Mouse (Mus musculus) intestine, embryonic 14.5 days (tissue): ENCODE data around the gene Gm6583. TPM values are rescaled to one million over a fixed set of nuclear protein-coding genes. Genes with fewer than 3 reads are reported as not detected.
A peak's percentile ranks its signal among the peaks of the same experiment; 100 is the strongest.
"Not testable (repeated sequence)": the region's sequence is repeated elsewhere in the genome, so short reads cannot be mapped to it uniquely, and the experiment has no call there.

Source experiments
- ATAC-seq: fragments of 200-750 bp; cut with Nextera tagmentation; replicated peaks from 2 replicates; pipeline ENCODE4 v1.8.0; 2017; ENCODE audit warnings: low read depth, moderate number of reproducible peaks, moderate TSS enrichment, moderate library complexity; ENCODE audit not compliant: low FRiP score, low TSS enrichment
- DNase-seq: peaks from one replicate; pipeline ENCODE4 v3.0.0-alpha.2; 2018; ENCODE audit warnings: low spot score
- H3K27ac ChIP-seq: fragments of 300-500 bp; sonication (generic); 2 replicates; pipeline ENCODE4 v1.5.1; 2014; ENCODE audit warnings: low read depth, mild to moderate bottlenecking, control low read depth
- H3K27me3 ChIP-seq: fragments of 300-500 bp; sonication (generic); replicated peaks from 2 replicates; pipeline ENCODE4 v1.6.1; 2014; ENCODE audit warnings: low read length, control low read depth; ENCODE audit not compliant: control insufficient read depth, insufficient read depth
- H3K36me3 ChIP-seq: fragments of 300-500 bp; sonication (generic); 2 replicates; pipeline ENCODE4 v1.6.1; 2014; ENCODE audit warnings: low read length, control low read depth; ENCODE audit not compliant: control insufficient read depth, insufficient read depth
- H3K4me1 ChIP-seq: fragments of 300-500 bp; sonication (generic); replicated peaks from 2 replicates; pipeline ENCODE4 v1.6.1; 2014; ENCODE audit warnings: low read length, control low read depth, mixed read lengths; ENCODE audit not compliant: control insufficient read depth, insufficient read depth
- H3K4me2 ChIP-seq: fragments of 300-500 bp; sonication (generic); 2 replicates; pipeline ENCODE4 v1.6.1; 2014; ENCODE audit warnings: low read length
- H3K4me3 ChIP-seq: fragments of 300-500 bp; sonication (generic); 2 replicates; pipeline ENCODE4 v1.5.1; 2014; ENCODE audit warnings: low read depth, low read length, control low read depth, mixed read lengths
- H3K9ac ChIP-seq: fragments of 300-500 bp; sonication (generic); 2 replicates; pipeline ENCODE4 v1.6.1; 2014; ENCODE audit warnings: mild to moderate bottlenecking, low read length
- H3K9me3 ChIP-seq: fragments of 300-500 bp; sonication (generic); 2 replicates; pipeline ENCODE4 v1.6.1; 2016; ENCODE audit warnings: low read length, control low read depth; ENCODE audit not compliant: control insufficient read depth
- WGBS: fragments of 180-500 bp; shearing (Covaris S2); extraction: QIAGEN DNeasy Blood & Tissue Kit; methylation state at CpG from one replicate; pipeline ENCODE4 v1.1.7; 2014; 5-methylcytosine and 5-hydroxymethylcytosine counted together
- polyA plus RNA-seq: library from polyadenylated mRNA; unstranded; fragments of >200 nt; fragmentation: Nextera tagmentation; extraction: Ambion mirVana; gene quantifications from 2 replicates; pipeline ENCODE4 v1.2.1, GENCODE M21; 2014

Gm6583 gene
- polyA plus RNA-seq, 1 experiment from 2014 or later = 0.11 TPM

GRCm38 (mm10) chr5:112324637-112325545 is 30.9 kb downstream of the Gm6583 start:
- Histone ChIP-seq H3K36me3 (peaks cover 22% of the 10 kb centered on the region), H3K27ac (peak overlapping the region; percentile 63), H3K4me3 (peak overlapping the region; percentile 81), H3K4me1 (peaks cover 14% of the 10 kb centered on the region), H3K9me3 (no peaks in the 10 kb centered on the region), H3K4me2 (peak overlapping the region; percentile 53), H3K27me3 (no peaks in the 10 kb centered on the region), H3K9ac (peak overlapping the region; percentile 11; the same call in 1 of the 2 replicates)
- DNase-seq = peak; percentile 68
- ATAC-seq = peak; percentile 73
- 16% methylated on average over 24 of the region's 24 CpGs for WGBS

GRCm38 (mm10) chr5:112323246-112323645 is 32.6 kb downstream of the Gm6583 start:
- Histone ChIP-seq H3K27ac (no peak overlapping the region), H3K27me3 (no peaks in the 10 kb centered on the region), H3K4me2 (no peak overlapping the region), H3K9me3 (no peaks in the 10 kb centered on the region), H3K4me1 (peaks cover 14% of the 10 kb centered on the region), H3K36me3 (peaks cover 6% of the 10 kb centered on the region), H3K4me3 (no peak overlapping the region), H3K9ac (no peak overlapping the region)
- WGBS = 84% methylated on average over 6 of the region's 6 CpGs
- no peak for ATAC-seq
- no peak for DNase-seq

- Histone ChIP-seq H3K4me3 (no peak overlapping the region), H3K36me3 (no peaks in the 10 kb centered on the region), H3K27ac (no peak overlapping the region), H3K9me3 (no peaks in the 10 kb centered on the region), H3K4me1 (peaks cover 7% of the 10 kb centered on the region), H3K9ac (no peak overlapping the region), H3K27me3 (no peaks in the 10 kb centered on the region), H3K4me2 (no peak overlapping the region)
- no peak for DNase-seq
- no peak for ATAC-seq
- 75% methylated on average over 4 of the region's 4 CpGs for WGBS
Measured at GRCm38 (mm10) chr5:112321376-112321775, 34.5 kb downstream of the Gm6583 start.

GRCm38 (mm10) chr5:112320936-112321335 is 34.9 kb downstream of the Gm6583 start:
- DNase-seq (no peak), ATAC-seq (no peak)
- Histone ChIP-seq H3K4me3 (no peak overlapping the region), H3K27ac (no peak overlapping the region), H3K4me2 (no peak overlapping the region), H3K9ac (no peak overlapping the region), H3K9me3 (no peaks in the 10 kb centered on the region), H3K36me3 (no peaks in the 10 kb centered on the region), H3K4me1 (peaks cover 7% of the 10 kb centered on the region), H3K27me3 (no peaks in the 10 kb centered on the region)
- WGBS = 87% methylated on average over 6 of the region's 6 CpGs

- WGBS = 76% methylated on average over 5 of the region's 5 CpGs
- ATAC-seq = no peak
- Histone ChIP-seq H3K36me3 (peaks cover 3% of the 10 kb centered on the region), H3K9ac (no peak overlapping the region), H3K4me3 (no peak overlapping the region), H3K27ac (no peak overlapping the region), H3K27me3 (no peaks in the 10 kb centered on the region), H3K4me2 (no peak overlapping the region), H3K9me3 (no peaks in the 10 kb centered on the region), H3K4me1 (peaks cover 6% of the 10 kb centered on the region)
- no peak for DNase-seq
Measured at GRCm38 (mm10) chr5:112320379-112320778, 35.5 kb downstream of the Gm6583 start.

GRCm38 (mm10) chr5:112319343-112319742 is 36.5 kb downstream of the Gm6583 start:
- H3K4me2 ChIP-seq, DNase-seq, H3K27me3 ChIP-seq, H3K27ac ChIP-seq, H3K4me3 ChIP-seq, ATAC-seq, H3K9me3 ChIP-seq, H3K4me1 ChIP-seq, H3K9ac ChIP-seq: not testable (repeated sequence)
- H3K36me3 ChIP-seq = peaks cover 11% of the 10 kb centered on the region
- 54% methylated on average over 2 of the region's 2 CpGs for WGBS

- no peak for ATAC-seq
- no peak for DNase-seq
- WGBS = 50% methylated on average over 5 of the region's 5 CpGs
Measured at GRCm38 (mm10) chr5:112317328-112317727, 38.5 kb downstream of the Gm6583 start.

GRCm38 (mm10) chr5:112316468-112316867 is 39.4 kb downstream of the Gm6583 start:
- Histone ChIP-seq H3K36me3 (peaks cover 35% of the 10 kb centered on the region), H3K9ac (no peak overlapping the region), H3K4me1 (no peaks in the 10 kb centered on the region), H3K4me3 (no peak overlapping the region), H3K4me2 (no peak overlapping the region), H3K9me3 (no peaks in the 10 kb centered on the region), H3K27me3 (no peaks in the 10 kb centered on the region), H3K27ac (no peak overlapping the region)
- ATAC-seq (no peak), DNase-seq (no peak)
- 82% methylated on average over 5 of the region's 5 CpGs for WGBS

More at GRCm38 (mm10) chr5:112317328-112317727, 38.5 kb downstream of the Gm6583 start:
- Histone ChIP-seq H3K9ac (no peak overlapping the region), H3K4me1 (no peaks in the 10 kb centered on the region), H3K27me3 (no peaks in the 10 kb centered on the region), H3K4me3 (no peak overlapping the region), H3K9me3 (no peaks in the 10 kb centered on the region), H3K4me2 (no peak overlapping the region), H3K36me3 (peaks cover 29% of the 10 kb centered on the region), H3K27ac (no peak overlapping the region)
